Mouse (Mus musculus) lung, postnatal 14 days (tissue): ENCODE results near the gene Crybb3.

Source experiments
- DNase-seq: peaks from one replicate; pipeline ENCODE4 v3.0.0; 2021

Crybb3 gene

DNA sequence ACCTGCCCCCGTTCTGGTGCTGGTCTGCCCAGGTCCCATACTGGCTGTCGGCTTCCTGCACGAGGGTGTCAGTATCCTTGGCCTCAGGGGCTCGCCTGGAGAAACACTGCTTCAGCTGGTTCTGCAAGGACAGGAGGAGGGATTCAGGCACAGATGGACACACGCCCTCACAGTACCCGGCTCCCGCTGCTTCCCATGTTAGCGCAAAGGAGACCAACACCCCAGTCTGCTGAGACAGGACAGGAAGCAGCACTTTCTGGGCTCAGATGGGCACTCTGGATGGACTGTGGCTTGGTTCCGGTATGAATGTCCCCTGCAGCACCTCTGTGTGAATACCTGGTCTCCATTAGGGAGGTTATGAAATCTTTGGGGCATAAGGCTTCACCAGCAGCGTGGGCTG lies 20.1 kb upstream of the Crybb3 start:
- DNase-seq: no peak

DNA sequence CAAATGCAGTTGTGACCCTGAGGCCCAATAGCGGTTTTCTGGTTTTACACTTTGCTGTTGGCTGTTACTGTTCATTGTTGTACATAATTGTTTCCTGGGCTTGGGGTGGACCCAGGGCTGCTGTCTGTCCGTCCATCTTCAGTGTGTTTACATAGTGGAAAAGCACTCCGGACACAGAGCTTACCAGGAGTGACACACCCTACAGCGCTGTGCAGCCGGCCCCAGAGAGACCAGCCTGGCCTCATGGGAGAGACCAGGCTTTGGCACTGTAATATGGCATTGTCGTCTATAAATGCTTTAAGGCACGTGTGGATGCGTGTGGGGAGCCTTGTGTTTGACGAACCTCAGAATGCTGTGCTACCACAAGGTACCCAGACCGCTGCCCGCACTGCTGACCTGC lies 19.0 kb upstream of the Crybb3 start:
- DNase-seq: peak; percentile 43

DNA sequence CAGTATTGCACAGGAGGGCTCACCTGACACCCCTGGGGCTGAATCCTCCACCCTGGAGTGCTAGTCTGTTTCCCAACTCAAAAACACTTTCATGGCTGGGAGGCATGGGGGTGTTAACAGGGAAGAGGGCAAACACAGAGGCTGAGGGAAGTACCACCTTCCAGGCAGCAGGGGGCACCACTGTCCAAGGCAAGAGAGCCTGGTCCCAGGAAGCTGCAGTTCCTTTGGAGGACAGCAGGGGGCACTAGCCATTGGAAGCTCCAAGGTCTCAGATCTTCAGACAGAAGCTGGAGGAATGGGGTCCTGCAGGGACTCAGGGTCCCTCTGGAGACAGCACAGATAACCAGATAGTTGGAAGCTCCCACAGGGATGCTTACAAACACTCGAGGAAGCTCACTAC lies 18.2 kb upstream of the Crybb3 start:
- peak; percentile 96 for DNase-seq

DNA sequence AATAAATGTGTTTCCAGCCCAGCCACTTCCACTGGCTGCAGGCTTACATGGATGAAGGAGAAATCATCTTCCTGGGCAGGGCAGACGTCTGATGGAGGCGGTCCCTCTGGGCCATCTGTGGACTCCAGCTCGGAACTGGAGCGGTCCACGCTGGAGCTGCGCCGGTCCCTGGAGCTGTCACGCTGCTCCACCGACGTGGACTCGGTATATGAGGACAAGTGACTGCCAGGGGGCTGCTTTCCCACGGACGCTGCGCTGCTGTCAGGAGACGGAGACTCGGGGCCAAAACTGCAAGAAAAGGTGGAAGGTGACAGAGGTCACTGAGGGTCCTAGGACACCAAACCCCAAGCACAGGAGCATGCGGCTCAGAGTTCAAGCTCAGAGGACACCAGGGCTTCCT lies 16.2 kb upstream of the Crybb3 start:
- no peak for DNase-seq

DNA sequence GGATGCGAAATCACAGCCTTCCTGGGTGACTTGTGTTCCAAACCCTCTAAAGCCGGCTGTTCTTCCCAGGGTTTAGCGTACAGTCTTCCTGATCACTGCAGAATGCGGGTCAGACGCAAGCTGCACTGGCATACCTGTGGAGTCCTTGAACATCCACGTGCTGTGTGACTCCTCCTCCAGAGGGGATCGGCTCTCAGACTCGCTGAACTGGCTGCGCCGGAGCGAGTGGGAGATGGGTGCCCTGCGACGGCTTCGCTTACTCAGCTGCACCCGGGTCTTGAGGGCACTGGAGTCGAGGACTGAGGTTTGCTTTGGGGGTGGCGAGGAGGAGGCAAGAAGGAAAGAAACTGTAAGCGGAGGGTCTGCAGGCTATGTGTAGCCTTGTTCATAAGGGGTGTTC lies 14.1 kb upstream of the Crybb3 start:
- no peak for DNase-seq

DNA sequence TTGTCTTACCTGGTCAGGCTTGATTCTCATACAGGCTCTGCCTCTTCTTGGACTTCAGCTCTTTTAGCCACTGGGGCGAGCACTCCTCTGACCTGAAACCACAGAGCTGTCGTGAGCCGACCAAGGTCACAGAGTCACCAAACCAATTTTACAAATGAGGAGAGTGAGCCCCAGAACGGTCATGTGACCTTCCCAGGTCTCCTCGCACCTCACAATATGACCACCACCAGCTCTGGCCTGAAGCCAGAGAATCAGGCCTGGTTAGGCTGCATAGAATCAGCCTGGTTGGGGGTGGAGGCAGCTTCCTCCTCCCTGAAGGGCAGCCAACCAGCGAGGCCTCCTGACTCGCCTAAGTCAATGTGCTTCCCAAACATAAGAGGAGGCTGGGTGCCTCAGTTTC lies 11.0 kb upstream of the Crybb3 start:
- DNase-seq: no peak

DNA sequence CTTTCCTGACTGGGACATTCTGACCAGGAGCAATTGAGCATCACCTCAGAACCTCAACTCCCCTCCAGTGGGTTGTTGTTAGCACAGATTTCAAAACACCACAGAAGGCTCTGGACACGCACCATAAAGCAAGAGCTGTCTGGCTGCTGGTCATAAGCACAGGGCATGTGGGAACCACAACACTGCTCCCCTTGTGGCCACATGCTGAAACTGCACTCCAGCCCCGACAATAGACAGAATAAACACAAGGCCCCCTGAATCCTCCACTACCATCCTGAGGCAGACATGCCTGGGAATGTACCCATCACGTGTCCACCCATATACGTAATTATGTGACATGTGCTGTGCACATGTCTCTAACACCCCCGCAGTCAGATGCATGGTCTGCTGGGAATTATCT lies 9.8 kb upstream of the Crybb3 start:
- DNase-seq: peak; percentile 52

DNA sequence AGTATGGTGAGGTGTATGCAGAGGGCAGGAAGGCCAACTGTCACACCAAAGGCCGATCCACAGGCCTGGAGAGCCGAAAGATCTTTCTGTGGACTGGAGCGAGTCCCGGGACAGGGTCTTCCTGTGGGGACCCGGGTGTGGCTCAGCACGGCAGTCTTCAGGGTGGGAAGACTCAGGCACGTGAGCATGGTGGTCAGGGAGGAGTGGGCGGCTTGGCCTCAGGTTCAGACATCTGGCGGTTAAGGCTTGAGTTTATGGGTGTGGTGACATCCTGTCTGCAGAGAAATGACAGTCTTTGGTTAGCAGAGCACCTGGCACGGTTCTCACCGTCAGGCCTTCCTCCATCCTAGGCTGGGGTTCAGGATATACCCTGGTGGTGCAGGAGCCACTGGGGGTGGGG lies 9.4 kb upstream of the Crybb3 start:
- no peak for DNase-seq

DNA sequence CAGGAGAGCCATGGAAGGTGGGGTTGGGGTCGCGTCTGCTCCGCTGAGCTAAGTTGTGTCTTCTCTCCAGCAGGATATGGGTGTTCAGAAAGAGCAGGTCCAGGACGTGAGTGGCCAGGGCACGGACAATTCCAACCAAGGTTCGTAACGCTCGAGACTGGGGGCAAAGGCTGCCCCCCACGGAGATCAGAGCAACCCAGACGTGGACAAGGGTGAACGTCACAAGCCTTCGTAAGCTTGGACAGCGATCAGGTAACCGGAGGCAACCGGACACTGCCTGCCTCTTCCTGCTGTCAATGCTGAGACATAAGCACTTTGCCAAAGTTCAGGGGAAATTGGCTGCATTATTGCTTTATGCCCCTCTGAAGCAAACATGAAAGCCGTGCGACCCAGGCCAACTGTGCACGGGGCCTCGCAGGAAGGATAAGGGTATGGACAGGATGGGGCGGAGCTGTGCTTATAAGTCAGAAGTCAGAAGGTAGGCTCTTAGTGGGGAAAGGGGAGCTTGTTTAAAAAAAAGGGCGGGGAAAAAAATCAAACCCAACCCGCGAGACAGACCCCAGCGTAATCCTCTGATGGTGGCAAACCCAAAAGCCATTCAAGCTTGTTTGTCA lies 8.8 kb upstream of the Crybb3 start:
- no peak for DNase-seq

DNA sequence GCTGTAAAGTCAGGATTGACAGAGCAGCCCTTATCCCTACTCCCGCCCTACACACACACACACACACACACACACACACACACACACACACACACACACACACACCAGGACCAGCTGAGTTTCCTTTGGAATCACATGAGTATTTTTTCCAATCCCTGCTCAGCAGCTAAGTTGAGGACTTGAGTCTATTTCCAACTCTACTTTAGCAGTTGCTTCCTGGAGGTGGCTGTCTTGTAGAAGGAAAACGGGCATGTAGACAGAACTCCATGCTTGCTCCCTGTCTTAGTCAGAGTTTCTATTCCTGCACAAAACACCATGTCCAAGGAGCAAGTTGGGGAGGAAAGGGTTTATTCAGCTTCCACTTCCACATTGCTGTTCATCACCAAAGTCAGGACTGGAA lies 6.1 kb upstream of the Crybb3 start:
- no peak for DNase-seq

DNA sequence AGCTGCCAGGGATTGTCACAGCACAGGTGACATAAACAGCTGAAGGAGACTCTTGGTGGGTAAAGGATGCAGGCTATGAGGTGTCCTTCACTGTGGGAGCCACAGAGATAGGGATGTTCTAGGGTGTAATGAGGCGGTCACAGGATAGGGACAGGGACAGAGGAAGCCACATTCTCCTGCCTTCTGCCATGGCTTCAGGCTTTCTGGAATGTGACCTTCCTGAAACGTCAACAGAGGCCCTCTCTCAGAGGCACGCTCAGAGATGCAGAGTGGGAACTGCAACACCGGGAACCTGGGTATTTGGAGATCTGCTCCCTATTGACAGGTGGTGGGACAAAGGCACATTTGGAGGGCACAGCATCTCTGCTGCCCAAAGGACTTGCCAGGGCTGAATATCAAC lies 5.6 kb upstream of the Crybb3 start:
- DNase-seq: no peak

DNA sequence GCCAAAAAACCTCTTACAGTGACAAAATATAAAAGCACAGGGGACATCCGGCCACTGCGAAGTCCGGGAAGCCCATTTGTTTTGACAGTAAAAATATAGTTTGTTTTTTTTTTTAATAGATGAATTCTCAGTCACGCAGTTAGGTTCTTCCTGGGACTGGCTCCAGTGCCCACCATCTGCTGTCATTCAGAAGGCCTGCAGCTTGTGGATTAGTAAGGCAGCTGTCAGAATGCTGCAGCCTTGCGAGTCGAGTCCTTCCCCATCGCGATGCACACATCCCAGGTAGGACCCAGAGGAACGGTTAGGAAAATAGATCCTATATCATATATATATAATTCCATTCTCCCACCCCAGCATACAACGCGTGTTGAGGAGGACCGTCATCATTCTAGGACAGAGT lies 5.1 kb upstream of the Crybb3 start:
- no peak for DNase-seq

DNA sequence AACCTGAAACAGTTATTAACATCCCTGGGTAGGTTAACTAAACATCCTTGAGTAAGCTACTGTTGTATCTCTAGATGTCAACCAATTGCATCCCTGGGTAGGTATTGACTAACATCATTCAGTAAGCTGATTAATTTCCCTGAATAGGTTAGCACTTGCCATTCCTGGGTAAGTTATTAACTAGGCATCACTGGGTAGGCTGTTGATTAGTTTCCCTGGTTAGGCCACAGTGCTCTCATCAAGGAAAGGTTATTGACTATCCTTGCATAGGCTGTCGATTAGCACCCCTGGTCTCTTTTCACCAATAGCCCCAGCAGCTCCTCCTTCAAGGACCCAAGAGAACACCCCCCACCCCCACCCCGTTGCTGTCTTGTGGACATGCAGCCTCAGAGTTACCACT lies 4.5 kb upstream of the Crybb3 start:
- DNase-seq: no peak

DNA sequence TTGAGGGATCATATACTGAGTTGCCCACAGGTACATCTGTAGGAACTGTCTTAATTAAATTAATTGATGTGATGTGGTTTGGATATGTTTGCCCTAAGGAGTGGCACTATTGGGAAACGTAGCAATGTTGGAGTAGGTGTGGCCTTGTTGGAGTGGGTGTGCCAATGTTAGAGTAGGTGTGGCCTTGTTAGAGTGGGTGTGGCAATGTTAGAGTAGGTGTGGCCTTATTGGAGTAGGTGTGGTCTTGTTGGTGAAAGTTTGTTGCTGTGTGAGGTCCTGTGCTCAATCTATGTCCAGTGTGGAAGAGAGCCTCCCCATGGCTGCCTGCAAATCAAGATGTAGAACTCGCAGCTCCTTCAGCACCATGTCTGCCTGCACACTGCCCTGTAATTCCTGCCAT lies 2.9 kb upstream of the Crybb3 start:
- no peak for DNase-seq

DNA sequence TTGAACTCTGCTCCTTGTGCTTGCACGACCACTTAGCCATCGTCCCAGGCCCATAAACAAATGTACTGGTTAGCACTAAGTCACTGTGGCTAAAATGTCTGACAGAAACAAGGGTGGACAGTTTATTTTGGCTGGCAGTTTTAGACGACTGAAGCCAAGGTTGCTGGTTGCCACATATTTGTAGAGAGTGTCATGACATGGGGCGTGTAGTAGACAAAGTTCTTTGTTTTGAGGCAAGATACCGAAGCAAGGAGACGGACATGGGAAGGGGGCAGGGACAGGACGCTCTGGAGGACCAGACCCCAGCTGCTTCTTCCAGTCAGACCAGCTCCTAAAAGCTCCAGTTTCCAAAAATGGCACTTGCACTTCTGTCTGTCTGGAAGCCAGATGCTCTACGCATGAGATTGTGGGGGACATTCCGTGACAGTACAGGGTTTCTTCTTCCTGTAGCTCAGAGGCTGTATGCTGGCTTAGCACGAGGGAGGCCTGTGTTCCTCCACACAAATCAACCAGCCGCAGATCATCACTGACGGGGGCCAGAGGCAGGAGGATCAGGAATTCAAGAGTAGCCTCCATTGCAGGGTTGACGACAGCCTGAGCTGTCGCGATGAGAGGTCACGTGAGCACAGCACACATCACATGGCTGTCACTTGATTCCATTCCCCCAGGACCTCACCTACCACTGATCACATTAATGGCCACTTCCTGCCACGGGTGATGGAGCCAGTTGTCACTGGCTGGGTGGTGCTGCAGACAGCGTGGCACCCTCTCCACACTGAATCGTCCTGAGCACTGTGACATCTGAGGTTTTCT lies 1.2 kb upstream of the Crybb3 start:
- DNase-seq: no peak

DNA sequence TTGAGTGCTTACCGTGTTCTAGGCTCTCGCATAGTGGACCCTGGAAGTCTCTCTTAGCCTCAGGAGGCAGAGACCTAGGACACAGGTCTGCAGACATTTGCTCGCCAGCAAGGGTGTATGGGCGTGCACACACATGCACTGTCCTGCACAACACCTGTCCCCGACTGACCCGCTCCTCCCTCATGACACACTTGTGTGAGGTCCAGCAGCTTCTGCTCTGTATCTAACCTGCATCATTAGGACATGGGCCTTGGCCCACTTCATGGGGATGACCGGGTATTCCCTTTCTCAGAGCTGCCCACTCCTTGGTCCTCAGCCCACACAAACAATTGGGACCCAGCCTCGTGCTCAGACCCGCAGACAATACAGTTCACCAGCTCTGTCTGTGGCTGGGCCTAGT lies 364 bp downstream of the Crybb3 start:
- no peak for DNase-seq

DNA sequence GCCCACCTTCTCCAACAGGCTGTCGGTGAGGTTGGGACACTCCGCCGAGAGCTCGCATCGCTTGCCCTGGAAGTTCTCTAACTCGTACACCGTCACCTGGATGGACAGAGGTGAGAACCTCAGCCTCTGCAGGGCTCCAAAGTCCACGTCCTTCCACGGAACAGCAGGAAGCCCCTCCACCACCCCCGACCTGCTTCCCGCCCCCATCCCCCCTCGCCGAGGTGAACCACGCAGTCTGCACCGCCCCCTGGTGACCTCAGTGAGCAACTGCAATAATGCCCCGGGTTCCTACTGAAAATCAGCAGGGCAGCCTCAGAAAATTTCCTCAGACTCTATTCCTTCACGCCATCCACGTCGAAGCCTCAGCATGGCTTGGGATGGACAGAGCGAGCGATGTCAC lies 1.6 kb downstream of the Crybb3 start:
- peak; percentile 51 for DNase-seq

DNA sequence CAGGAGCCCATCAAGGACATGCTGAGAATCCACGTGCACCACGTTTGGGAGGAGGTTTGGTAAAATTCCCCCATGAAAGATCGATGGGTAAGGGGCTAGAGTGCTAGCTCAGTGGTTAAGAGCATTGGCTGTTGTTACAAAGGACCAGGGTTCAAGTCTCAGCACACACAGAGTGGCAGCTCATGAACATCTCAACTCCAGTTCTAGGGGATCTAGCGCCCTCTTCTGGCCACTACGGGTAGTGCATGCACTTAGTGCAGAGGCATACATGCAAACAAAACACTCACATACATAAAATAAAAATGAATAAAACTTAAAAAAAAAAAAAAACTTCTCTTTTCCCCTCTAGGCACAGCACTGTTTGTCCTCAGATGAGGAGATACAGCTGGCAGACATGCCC lies 2.7 kb downstream of the Crybb3 start:
- no peak for DNase-seq

DNA sequence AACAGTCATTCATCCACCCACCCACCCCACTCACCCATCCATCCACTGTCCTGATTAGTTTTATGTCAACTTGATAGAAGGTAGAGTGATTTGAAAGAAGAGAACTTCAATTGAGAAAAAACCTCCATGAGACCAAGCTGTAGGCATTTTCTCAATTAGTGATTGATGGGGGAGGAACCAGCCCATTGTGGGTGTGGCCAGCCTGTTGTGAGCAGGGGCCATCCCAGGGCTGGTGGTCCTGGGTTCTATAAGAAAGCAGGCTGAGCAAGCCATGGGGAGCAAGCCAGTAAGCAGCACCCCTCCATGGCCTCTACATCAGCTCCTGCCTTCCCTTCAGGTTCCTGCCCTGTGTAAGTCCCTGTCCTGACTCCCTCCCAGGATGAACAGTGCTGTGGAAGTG lies 11.4 kb downstream of the Crybb3 start, which contains the start of gene Crybb2:
Gene Crybb2, minus strand, starts transcription at position 101 of the 400 bp plus-strand sequence.
- DNase-seq: no peak

DNA sequence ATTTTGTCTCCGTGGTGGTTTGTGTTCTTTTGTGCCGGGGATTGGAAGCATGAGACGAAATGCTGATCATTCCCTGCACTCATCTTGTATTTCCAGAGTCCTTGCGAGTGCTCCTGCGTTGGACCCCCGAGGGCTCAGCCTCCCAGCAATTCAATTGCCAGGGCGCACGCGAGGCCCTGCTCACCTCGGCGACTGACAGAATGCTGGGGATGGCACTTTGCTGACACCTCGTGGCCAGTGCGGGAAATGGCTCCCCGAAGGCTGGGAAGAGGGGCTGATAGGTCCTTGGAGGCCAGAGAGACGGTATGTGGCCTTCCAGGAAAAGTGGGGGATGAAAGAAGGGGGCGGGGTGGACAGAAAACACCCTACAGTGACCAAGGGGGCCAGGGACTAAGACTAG lies 27.1 kb downstream of the Crybb3 start:
- peak; percentile 85 for DNase-seq

DNA sequence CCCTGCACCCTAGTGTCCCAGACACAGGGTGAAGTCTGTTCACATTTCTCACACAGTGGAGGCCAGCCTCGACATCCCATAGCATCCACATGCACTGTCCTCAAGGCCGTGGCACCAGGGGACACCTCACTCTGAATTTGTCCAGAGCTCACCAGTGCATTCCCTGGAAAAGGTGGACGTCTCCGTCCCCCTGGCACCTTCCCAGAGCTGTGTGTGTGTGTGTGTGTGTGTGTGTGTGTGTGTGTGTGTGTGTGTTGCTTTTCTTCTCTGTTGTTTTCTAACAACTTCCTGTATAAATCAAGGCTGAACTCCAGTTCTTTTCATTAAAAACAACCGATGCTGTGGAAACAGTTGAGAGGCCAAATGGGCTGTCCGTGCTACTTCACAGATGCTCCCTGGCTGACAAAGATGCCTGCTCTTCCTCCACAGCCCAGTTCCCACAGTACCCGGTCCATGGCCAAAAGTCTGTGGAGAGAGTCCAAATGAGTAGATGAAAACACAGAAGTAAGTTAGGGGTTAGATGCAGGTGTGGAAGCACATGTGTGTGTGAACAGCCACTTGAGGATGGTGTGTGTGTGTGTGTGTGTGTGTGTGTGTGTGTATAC lies 30.7 kb downstream of the Crybb3 start:
- DNase-seq: peak; percentile 34

DNA sequence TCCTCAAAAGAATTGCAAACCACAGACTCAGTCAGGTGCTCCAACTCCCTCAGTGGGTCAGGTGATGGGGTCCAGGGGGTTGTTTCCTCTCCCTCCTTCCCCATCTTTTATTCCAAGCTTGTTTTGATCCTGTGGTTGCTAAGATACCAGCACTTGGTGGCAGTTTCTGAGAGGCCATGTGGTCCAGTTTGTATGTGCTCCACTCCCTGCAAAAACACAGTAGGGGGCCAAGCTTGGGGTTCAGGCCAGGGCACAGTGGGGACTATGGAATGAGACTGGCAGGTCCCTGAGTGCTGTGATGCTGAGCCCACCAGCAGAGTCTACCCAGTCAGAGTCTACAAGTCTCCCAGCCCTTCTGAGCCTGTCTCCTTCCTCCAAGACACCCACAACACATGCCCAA lies 31.5 kb downstream of the Crybb3 start:
- DNase-seq: no peak

DNA sequence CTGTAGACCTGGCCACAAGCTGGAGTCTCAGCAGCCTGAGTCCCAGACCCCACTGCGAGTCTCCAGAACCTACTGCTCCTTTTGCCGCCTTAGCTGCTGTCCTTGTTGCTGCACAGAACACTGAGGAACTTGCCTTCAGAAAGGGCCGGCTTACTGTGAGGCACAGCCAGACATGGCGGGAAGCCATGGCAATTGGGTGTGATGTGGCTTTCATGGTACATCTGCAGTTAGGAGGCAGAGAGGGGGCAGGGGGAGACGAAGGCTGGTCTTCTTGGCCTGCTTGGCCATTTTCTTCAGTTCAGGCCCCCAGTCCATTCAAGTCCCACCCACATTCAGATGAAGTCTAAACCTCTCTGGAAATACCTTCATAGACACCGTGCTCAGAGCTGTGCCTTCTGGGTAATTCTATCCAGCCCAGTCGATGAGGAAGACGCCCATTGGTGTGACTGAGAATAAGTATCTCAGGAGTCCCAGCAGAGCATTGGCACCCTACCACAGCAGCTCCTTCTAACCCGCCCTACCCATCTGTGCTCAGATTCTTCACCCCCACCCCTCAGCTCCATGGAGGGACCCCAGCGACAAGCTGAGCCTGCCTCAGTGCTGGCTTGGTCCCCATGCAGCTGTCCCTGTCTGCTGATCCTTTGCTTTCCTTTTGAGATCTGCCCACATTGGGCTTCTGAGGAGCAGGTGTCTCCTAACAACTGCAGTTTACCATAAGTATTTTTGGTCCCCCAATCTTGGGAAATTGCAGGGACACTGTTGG lies 35.7 kb downstream of the Crybb3 start:
- DNase-seq: no peak

DNA sequence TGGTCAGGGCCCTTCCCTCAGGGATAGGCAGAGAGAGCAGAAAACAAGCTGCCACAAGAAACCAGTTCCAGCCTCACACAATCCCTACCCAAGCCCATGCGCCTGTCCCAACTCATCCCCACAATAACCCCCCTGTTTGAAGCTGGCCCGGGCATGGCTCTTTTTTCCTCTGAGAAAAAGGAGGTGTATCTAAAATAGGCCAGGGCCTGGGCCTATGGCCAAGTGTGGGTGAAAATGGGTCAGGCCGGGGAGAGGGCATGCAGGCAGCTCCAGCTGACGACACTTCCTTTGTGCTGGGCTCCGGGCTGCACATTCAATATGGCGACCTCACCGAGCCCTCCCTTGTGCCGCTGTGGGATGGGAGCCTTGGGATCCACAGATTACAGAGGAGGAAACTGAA lies 37.9 kb downstream of the Crybb3 start:
- no peak for DNase-seq
